Mouse (Mus musculus) neural tube, embryonic 14.5 days (tissue): ENCODE measurements at regions not wholly inside any gene's neighbourhood (a gene's known extent, or its start where the extent isn't known, plus 50 kb on each side); places are given as distances from the start of the nearest gene placed in this dataset.
"Not testable (repeated sequence)": the region's sequence is repeated elsewhere in the genome, so short reads cannot be mapped to it uniquely, and the experiment has no call there.

ENCODE experiments used
- ATAC-seq: fragments of 200-750 bp; cut with Nextera tagmentation; 2 replicates; pipeline ENCODE4 v1.8.0; 2017; ENCODE audit warnings: low read depth, mild to moderate bottlenecking, moderate TSS enrichment, moderate library complexity
- H3K27ac ChIP-seq: fragments of 300-500 bp; sonication (generic); 2 replicates; pipeline ENCODE4 v1.5.1; 2014; ENCODE audit warnings: low read depth, mild to moderate bottlenecking, control low read depth, low read length, moderate library complexity, mixed read lengths
- H3K27me3 ChIP-seq: fragments of 300-500 bp; sonication (generic); 2 replicates; pipeline ENCODE4 v1.6.1; 2014; ENCODE audit warnings: low read length; ENCODE audit not compliant: control insufficient read depth, insufficient read depth
- H3K36me3 ChIP-seq: fragments of 300-500 bp; sonication (generic); 2 replicates; pipeline ENCODE4 v1.6.1; 2014; ENCODE audit warnings: low read length, mixed read lengths; ENCODE audit not compliant: control insufficient read depth, insufficient read depth
- H3K4me1 ChIP-seq: fragments of 300-500 bp; sonication (generic); 2 replicates; pipeline ENCODE4 v1.6.1; 2014; ENCODE audit warnings: low read length; ENCODE audit not compliant: control insufficient read depth, insufficient read depth
- H3K4me2 ChIP-seq: fragments of 300-500 bp; sonication (generic); 2 replicates; pipeline ENCODE4 v1.6.1; 2014; ENCODE audit warnings: mild to moderate bottlenecking, low read depth, low read length, control low read depth
- H3K4me3 ChIP-seq: fragments of 300-500 bp; sonication (generic); 2 replicates; pipeline ENCODE4 v1.5.1; 2014; ENCODE audit warnings: low read depth, low read length, control low read depth, mixed read lengths
- H3K9ac ChIP-seq: fragments of 300-500 bp; sonication (generic); replicated peaks from 2 replicates; pipeline ENCODE4 v1.6.1; 2014; ENCODE audit warnings: low read depth, mild to moderate bottlenecking, control low read depth, low read length, mixed read lengths
- H3K9me3 ChIP-seq: fragments of 300-500 bp; sonication (generic); 2 replicates; pipeline ENCODE4 v1.6.1; 2016; ENCODE audit warnings: low read length; ENCODE audit not compliant: control insufficient read depth
- WGBS: fragments of 180-500 bp; shearing (Covaris S2); extraction: QIAGEN DNeasy Blood & Tissue Kit; methylation state at CpG from one replicate; pipeline ENCODE4 v1.1.7; 2014; 5-methylcytosine and 5-hydroxymethylcytosine counted together

GRCm38 (mm10) chr4:4311496-4311895 lies 234.2 kb upstream of the Sdr16c6 start:
- Histone ChIP-seq H3K27ac (no peak overlapping the region), H3K4me3 (no peak overlapping the region), H3K36me3 (no peaks in the 10 kb centered on the region), H3K4me1 (no peaks in the 10 kb centered on the region), H3K4me2 (no peak overlapping the region), H3K27me3 (no peaks in the 10 kb centered on the region), H3K9me3 (no peaks in the 10 kb centered on the region), H3K9ac (no peak overlapping the region)
- ATAC-seq, result no peak

GRCm38 (mm10) chr4:4306922-4307321 lies 229.6 kb upstream of the Sdr16c6 start:
- no peak overlapping the region for H3K4me3 ChIP-seq
- 68% methylated on average over 3 of the region's 3 CpGs for WGBS
- H3K27ac ChIP-seq, result no peak overlapping the region
- H3K27me3 ChIP-seq, result no peaks in the 10 kb centered on the region
- no peaks in the 10 kb centered on the region for H3K36me3 ChIP-seq
- no peak for ATAC-seq
- H3K9me3 ChIP-seq, result no peaks in the 10 kb centered on the region
- H3K4me2 ChIP-seq, result no peak overlapping the region
- no peak overlapping the region for H3K9ac ChIP-seq
- H3K4me1 ChIP-seq, result no peaks in the 10 kb centered on the region

- no peak overlapping the region for H3K27ac ChIP-seq
- no peaks in the 10 kb centered on the region for H3K36me3 ChIP-seq
- ATAC-seq, result no peak
- no peak overlapping the region for H3K4me3 ChIP-seq
- H3K4me1 ChIP-seq, result no peaks in the 10 kb centered on the region
- no peak overlapping the region for H3K4me2 ChIP-seq
- no peak overlapping the region for H3K9ac ChIP-seq
- H3K27me3 ChIP-seq, result no peaks in the 10 kb centered on the region
- no peaks in the 10 kb centered on the region for H3K9me3 ChIP-seq
Measured at GRCm38 (mm10) chr4:4305740-4306249, 228.5 kb upstream of the Sdr16c6 start.

- H3K27ac ChIP-seq, result no peak overlapping the region
- no peaks in the 10 kb centered on the region for H3K4me1 ChIP-seq
- H3K9me3 ChIP-seq, result no peaks in the 10 kb centered on the region
- no peak overlapping the region for H3K9ac ChIP-seq
- no peak overlapping the region for H3K4me3 ChIP-seq
- no peaks in the 10 kb centered on the region for H3K36me3 ChIP-seq
- no peak for ATAC-seq
- no peaks in the 10 kb centered on the region for H3K27me3 ChIP-seq
- WGBS, result 89% methylated on average over 1 of the region's 1 CpGs
- H3K4me2 ChIP-seq, result no peak overlapping the region
Measured at GRCm38 (mm10) chr4:4304666-4305065, 227.3 kb upstream of the Sdr16c6 start.

- Histone ChIP-seq H3K9me3 (no peaks in the 10 kb centered on the region), H3K36me3 (no peaks in the 10 kb centered on the region), H3K4me3 (no peak overlapping the region), H3K4me1 (no peaks in the 10 kb centered on the region), H3K27ac (no peak overlapping the region), H3K9ac (no peak overlapping the region), H3K4me2 (no peak overlapping the region), H3K27me3 (no peaks in the 10 kb centered on the region)
- 85% methylated on average over 10 of the region's 10 CpGs for WGBS
- ATAC-seq, result no peak
Measured at GRCm38 (mm10) chr4:4300189-4300879, 223.0 kb upstream of the Sdr16c6 start.

- no peaks in the 10 kb centered on the region for H3K27me3 ChIP-seq
- H3K27ac ChIP-seq, result no peak overlapping the region
- no peaks in the 10 kb centered on the region for H3K4me1 ChIP-seq
- no peaks in the 10 kb centered on the region for H3K9me3 ChIP-seq
- no peaks in the 10 kb centered on the region for H3K36me3 ChIP-seq
- H3K4me2 ChIP-seq, result no peak overlapping the region
- H3K4me3 ChIP-seq, result no peak overlapping the region
- 67% methylated on average over 1 of the region's 1 CpGs for WGBS
- H3K9ac ChIP-seq, result no peak overlapping the region
- no peak for ATAC-seq
Measured at GRCm38 (mm10) chr4:4299631-4300030, 222.3 kb upstream of the Sdr16c6 start.

- Histone ChIP-seq H3K9ac (no peak overlapping the region), H3K4me1 (no peaks in the 10 kb centered on the region), H3K36me3 (no peaks in the 10 kb centered on the region), H3K27ac (no peak overlapping the region), H3K27me3 (no peaks in the 10 kb centered on the region), H3K9me3 (no peaks in the 10 kb centered on the region), H3K4me3 (no peak overlapping the region), H3K4me2 (no peak overlapping the region)
- WGBS, result 83% methylated on average over 2 of the region's 2 CpGs
- ATAC-seq, result no peak
Measured at GRCm38 (mm10) chr4:4249601-4250000, 172.3 kb upstream of the Sdr16c6 start.

GRCm38 (mm10) chr4:4247669-4248068 lies 170.3 kb upstream of the Sdr16c6 start:
- H3K4me2 ChIP-seq, result no peak overlapping the region
- H3K36me3 ChIP-seq, result no peaks in the 10 kb centered on the region
- H3K27ac ChIP-seq, result no peak overlapping the region
- whole genome bisulfite sequencing, result 76% methylated on average over 4 of the region's 4 CpGs
- no peaks in the 10 kb centered on the region for H3K27me3 ChIP-seq
- no peaks in the 10 kb centered on the region for H3K4me1 ChIP-seq
- no peak for ATAC-seq
- no peak overlapping the region for H3K9ac ChIP-seq
- H3K9me3 ChIP-seq, result no peaks in the 10 kb centered on the region
- no peak overlapping the region for H3K4me3 ChIP-seq

- H3K27me3 ChIP-seq, H3K9ac ChIP-seq, H3K4me2 ChIP-seq, H3K27ac ChIP-seq, H3K36me3 ChIP-seq, ATAC-seq, H3K4me3 ChIP-seq, H3K9me3 ChIP-seq, H3K4me1 ChIP-seq: not testable (repeated sequence)
- 86% methylated on average over 14 of the region's 15 CpGs for WGBS
Measured at GRCm38 (mm10) chr4:4242306-4242980, 165.1 kb upstream of the Sdr16c6 start.
